Mouse (Mus musculus): ENCODE data around the gene Cdk14. TPM values are rescaled to one million over a fixed set of nuclear protein-coding genes. Genes with fewer than 3 reads are reported as not detected.

Gene Cdk14
- polyA plus RNA-seq, 1 experiment from 2014 or later, result 21.8 TPM

GRCm38 (mm10) chr5:4824171-4824570, 595.9 kb downstream of the Cdk14 start:
- no peak overlapping the region for H3K27ac ChIP-seq (replicated peaks in 1 of 2; ENCODE audit: control insufficient read depth in 1 of 2, insufficient read depth in 1 of 2, low read depth in 2 of 2, low read length in 2 of 2)
- no peak overlapping the region for H3K4me2 ChIP-seq (ENCODE audit: low read length)
- WGBS, result 76% methylated on average over 1 of the region's 1 CpGs
- no peaks in the 10 kb centered on the region for H3K4me1 ChIP-seq (ENCODE audit: control insufficient read depth in 2 of 2, insufficient read depth in 2 of 2, low read length in 2 of 2)
- no peak overlapping the region for H3K4me3 ChIP-seq (ENCODE audit: control insufficient read depth in 1 of 2, insufficient read depth in 1 of 2, low read depth in 1 of 2, low read length in 2 of 2)
- H3K36me3 ChIP-seq (ENCODE audit: control insufficient read depth, insufficient read depth, low read length), result no peaks in the 10 kb centered on the region
- no peaks in the 10 kb centered on the region for H3K27me3 ChIP-seq (ENCODE audit: control insufficient read depth, insufficient read depth, low read length)
- no peak for ATAC-seq (ENCODE audit: insufficient number of reproducible peaks, insufficient read depth, low FRiP score, low read depth)
- H3K9ac ChIP-seq (ENCODE audit: low read length), result no peak overlapping the region
- no peaks in the 10 kb centered on the region for H3K9me3 ChIP-seq (ENCODE audit: control insufficient read depth, low read length)

- no peak overlapping the region for H3K9ac ChIP-seq (ENCODE audit: low read length)
- ATAC-seq (ENCODE audit: insufficient number of reproducible peaks, insufficient read depth, low FRiP score, low read depth), result no peak
- WGBS, result 73% methylated on average over 2 of the region's 2 CpGs
- no peak overlapping the region for H3K4me2 ChIP-seq (ENCODE audit: low read length)
- no peak overlapping the region for H3K27ac ChIP-seq (replicated peaks in 1 of 2; ENCODE audit: control insufficient read depth in 1 of 2, insufficient read depth in 1 of 2, low read depth in 2 of 2, low read length in 2 of 2)
- H3K9me3 ChIP-seq (ENCODE audit: control insufficient read depth, low read length), result no peaks in the 10 kb centered on the region
- H3K4me1 ChIP-seq (ENCODE audit: control insufficient read depth in 2 of 2, insufficient read depth in 2 of 2, low read length in 2 of 2), result no peaks in the 10 kb centered on the region
- no peaks in the 10 kb centered on the region for H3K36me3 ChIP-seq (ENCODE audit: control insufficient read depth, insufficient read depth, low read length)
- no peaks in the 10 kb centered on the region for H3K27me3 ChIP-seq (ENCODE audit: control insufficient read depth, insufficient read depth, low read length)
- no peak overlapping the region for H3K4me3 ChIP-seq (ENCODE audit: control insufficient read depth in 1 of 2, insufficient read depth in 1 of 2, low read depth in 1 of 2, low read length in 2 of 2)
These were observed 598.1 kb downstream of the Cdk14 start for GRCm38 (mm10) chr5:4822041-4822440.

DNA sequence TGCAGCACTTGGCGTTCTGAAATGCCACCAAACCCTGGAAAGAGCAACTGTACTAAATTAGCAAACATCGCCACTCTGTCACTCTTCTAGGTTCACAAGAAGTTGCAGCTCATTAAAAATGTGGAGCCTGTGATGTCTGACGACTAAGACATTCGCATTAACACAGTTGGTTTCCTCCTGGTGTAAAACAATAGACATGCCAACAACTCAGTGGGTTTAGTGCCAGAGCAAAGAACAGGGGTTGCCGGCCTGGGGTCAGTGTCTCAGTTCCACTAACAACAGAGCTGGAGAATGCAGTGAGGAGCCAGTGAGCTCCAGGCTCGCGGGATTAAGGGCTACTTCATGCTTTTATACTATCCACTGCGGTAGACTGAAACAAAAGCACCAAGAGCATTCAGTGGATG, 598.7 kb downstream of the Cdk14 start:
- no peak overlapping the region for H3K27ac ChIP-seq (replicated peaks in 1 of 2; ENCODE audit: control insufficient read depth in 1 of 2, insufficient read depth in 1 of 2, low read depth in 2 of 2, low read length in 2 of 2)
- no peak overlapping the region for H3K9ac ChIP-seq (ENCODE audit: low read length)
- no peak overlapping the region for H3K4me3 ChIP-seq (ENCODE audit: control insufficient read depth in 1 of 2, insufficient read depth in 1 of 2, low read depth in 1 of 2, low read length in 2 of 2)
- H3K4me1 ChIP-seq (ENCODE audit: control insufficient read depth in 2 of 2, insufficient read depth in 2 of 2, low read length in 2 of 2), result no peaks in the 10 kb centered on the region
- H3K9me3 ChIP-seq (ENCODE audit: control insufficient read depth, low read length), result no peaks in the 10 kb centered on the region
- no peaks in the 10 kb centered on the region for H3K36me3 ChIP-seq (ENCODE audit: control insufficient read depth, insufficient read depth, low read length)
- H3K27me3 ChIP-seq (ENCODE audit: control insufficient read depth, insufficient read depth, low read length), result no peaks in the 10 kb centered on the region
- WGBS, result 53% methylated on average over 8 of the region's 8 CpGs
- H3K4me2 ChIP-seq (ENCODE audit: low read length), result no peak overlapping the region
- ATAC-seq (ENCODE audit: insufficient number of reproducible peaks, insufficient read depth, low FRiP score, low read depth), result no peak

GRCm38 (mm10) chr5:4816981-4817380, 603.1 kb downstream of the Cdk14 start:
- Histone ChIP-seq H3K4me2 (ENCODE audit: low read length) (no peak overlapping the region), H3K4me3 (ENCODE audit: control insufficient read depth in 1 of 2, insufficient read depth in 1 of 2, low read depth in 1 of 2, low read length in 2 of 2) (no peak overlapping the region), H3K36me3 (ENCODE audit: control insufficient read depth, insufficient read depth, low read length) (no peaks in the 10 kb centered on the region), H3K27me3 (ENCODE audit: control insufficient read depth, insufficient read depth, low read length) (no peaks in the 10 kb centered on the region), H3K4me1 (ENCODE audit: control insufficient read depth in 2 of 2, insufficient read depth in 2 of 2, low read length in 2 of 2) (no peaks in the 10 kb centered on the region), H3K27ac (replicated peaks in 1 of 2; ENCODE audit: control insufficient read depth in 1 of 2, insufficient read depth in 1 of 2, low read depth in 2 of 2, low read length in 2 of 2) (no peak overlapping the region), H3K9ac (ENCODE audit: low read length) (no peak overlapping the region), H3K9me3 (ENCODE audit: control insufficient read depth, low read length) (no peaks in the 10 kb centered on the region)
- ATAC-seq (ENCODE audit: insufficient number of reproducible peaks, insufficient read depth, low FRiP score, low read depth), result no peak
- WGBS, result 78% methylated on average over 5 of the region's 5 CpGs

- H3K9me3 ChIP-seq (ENCODE audit: control insufficient read depth, low read length), result no peaks in the 10 kb centered on the region
- ATAC-seq (ENCODE audit: insufficient number of reproducible peaks, insufficient read depth, low FRiP score, low read depth), result no peak
- H3K9ac ChIP-seq (ENCODE audit: low read length), result no peak overlapping the region
- H3K27ac ChIP-seq (replicated peaks in 1 of 2; ENCODE audit: control insufficient read depth in 1 of 2, insufficient read depth in 1 of 2, low read depth in 2 of 2, low read length in 2 of 2), result no peak overlapping the region
- no peaks in the 10 kb centered on the region for H3K4me1 ChIP-seq (ENCODE audit: control insufficient read depth in 2 of 2, insufficient read depth in 2 of 2, low read length in 2 of 2)
- 88% methylated on average over 7 of the region's 7 CpGs for WGBS
- no peaks in the 10 kb centered on the region for H3K27me3 ChIP-seq (ENCODE audit: control insufficient read depth, insufficient read depth, low read length)
- no peak overlapping the region for H3K4me2 ChIP-seq (ENCODE audit: low read length)
- no peaks in the 10 kb centered on the region for H3K36me3 ChIP-seq (ENCODE audit: control insufficient read depth, insufficient read depth, low read length)
- H3K4me3 ChIP-seq (ENCODE audit: control insufficient read depth in 1 of 2, insufficient read depth in 1 of 2, low read depth in 1 of 2, low read length in 2 of 2), result no peak overlapping the region
These were observed 605.5 kb downstream of the Cdk14 start for GRCm38 (mm10) chr5:4814465-4815204.

DNA sequence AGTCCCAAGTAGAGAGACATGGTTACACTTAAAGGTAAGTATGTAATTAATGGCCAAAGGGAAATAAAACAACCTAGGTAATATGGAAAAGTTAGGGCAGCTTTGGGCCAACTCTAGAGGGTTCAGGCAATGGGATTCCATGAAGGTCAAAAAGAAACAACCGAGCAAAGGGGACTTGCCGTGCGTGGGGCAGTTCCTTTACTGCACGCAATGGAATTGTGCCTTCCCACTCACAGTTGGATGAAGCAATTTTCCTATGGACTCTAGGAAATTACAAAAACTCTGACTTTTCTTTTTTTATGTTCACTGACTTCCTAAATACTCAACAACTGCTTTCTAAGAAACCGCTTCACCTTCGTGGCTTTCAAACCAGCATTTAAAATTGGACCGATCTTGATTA, 606.8 kb downstream of the Cdk14 start:
- no peak for ATAC-seq (ENCODE audit: insufficient number of reproducible peaks, insufficient read depth, low FRiP score, low read depth)
- Histone ChIP-seq H3K4me1 (ENCODE audit: control insufficient read depth in 2 of 2, insufficient read depth in 2 of 2, low read length in 2 of 2) (no peaks in the 10 kb centered on the region), H3K4me2 (ENCODE audit: low read length) (no peak overlapping the region), H3K27ac (replicated peaks in 1 of 2; ENCODE audit: control insufficient read depth in 1 of 2, insufficient read depth in 1 of 2, low read depth in 2 of 2, low read length in 2 of 2) (no peak overlapping the region), H3K36me3 (ENCODE audit: control insufficient read depth, insufficient read depth, low read length) (no peaks in the 10 kb centered on the region), H3K27me3 (ENCODE audit: control insufficient read depth, insufficient read depth, low read length) (no peaks in the 10 kb centered on the region), H3K9ac (ENCODE audit: low read length) (no peak overlapping the region), H3K4me3 (ENCODE audit: control insufficient read depth in 1 of 2, insufficient read depth in 1 of 2, low read depth in 1 of 2, low read length in 2 of 2) (no peak overlapping the region), H3K9me3 (ENCODE audit: control insufficient read depth, low read length) (no peaks in the 10 kb centered on the region)
- WGBS, result 94% methylated on average over 7 of the region's 7 CpGs

DNA sequence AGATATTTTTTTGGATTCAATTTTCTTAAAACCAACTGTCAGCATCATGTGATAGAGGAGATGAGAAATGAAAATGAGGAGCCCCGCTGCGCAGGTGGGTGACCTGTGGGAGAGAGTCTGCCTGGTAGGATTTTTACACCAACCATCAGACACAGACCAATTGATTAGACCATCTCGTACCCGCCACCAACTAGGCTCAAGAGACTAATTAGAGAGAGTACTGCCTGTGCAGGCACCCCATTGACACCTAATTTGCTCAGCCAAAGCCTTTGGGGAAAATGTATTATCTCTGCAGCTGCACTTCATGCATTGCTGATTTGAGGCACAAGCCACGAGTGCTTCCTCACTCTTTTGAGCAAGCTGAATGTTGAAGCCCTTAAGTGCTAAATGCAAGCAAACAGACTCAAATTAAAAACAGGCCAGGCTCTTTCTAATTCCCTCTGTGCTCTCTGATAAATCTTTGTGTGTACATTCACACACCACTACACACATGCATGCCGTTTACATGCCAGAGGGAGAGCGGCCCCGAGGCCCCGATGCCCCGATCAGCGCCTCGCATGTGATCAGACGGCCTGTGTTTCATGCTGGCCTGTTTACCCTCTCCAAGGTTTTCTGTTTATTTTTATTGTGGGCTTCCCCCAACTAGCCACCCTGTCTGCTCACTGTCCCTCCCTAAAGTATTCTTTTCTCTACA, 607.9 kb downstream of the Cdk14 start:
- no peaks in the 10 kb centered on the region for H3K36me3 ChIP-seq (ENCODE audit: control insufficient read depth, insufficient read depth, low read length)
- no peak for ATAC-seq (ENCODE audit: insufficient number of reproducible peaks, insufficient read depth, low FRiP score, low read depth)
- H3K4me3 ChIP-seq (ENCODE audit: control insufficient read depth in 1 of 2, insufficient read depth in 1 of 2, low read depth in 1 of 2, low read length in 2 of 2), result no peak overlapping the region
- no peaks in the 10 kb centered on the region for H3K27me3 ChIP-seq (ENCODE audit: control insufficient read depth, insufficient read depth, low read length)
- no peaks in the 10 kb centered on the region for H3K9me3 ChIP-seq (ENCODE audit: control insufficient read depth, low read length)
- H3K9ac ChIP-seq (ENCODE audit: low read length), result no peak overlapping the region
- no peak overlapping the region for H3K27ac ChIP-seq (replicated peaks in 1 of 2; ENCODE audit: control insufficient read depth in 1 of 2, insufficient read depth in 1 of 2, low read depth in 2 of 2, low read length in 2 of 2)
- 83% methylated on average over 13 of the region's 13 CpGs for WGBS
- H3K4me1 ChIP-seq (ENCODE audit: control insufficient read depth in 2 of 2, insufficient read depth in 2 of 2, low read length in 2 of 2), result no peaks in the 10 kb centered on the region
- no peak overlapping the region for H3K4me2 ChIP-seq (ENCODE audit: low read length)

Measured in heart, embryonic 14.5 days (tissue).